Mouse (Mus musculus): ENCODE results near the gene Bsn.

Bsn gene

GRCm38 (mm10) chr9:108121170-108121969 lies 68.8 kb downstream of the Bsn start:
- no peak for DNase-seq

DNA sequence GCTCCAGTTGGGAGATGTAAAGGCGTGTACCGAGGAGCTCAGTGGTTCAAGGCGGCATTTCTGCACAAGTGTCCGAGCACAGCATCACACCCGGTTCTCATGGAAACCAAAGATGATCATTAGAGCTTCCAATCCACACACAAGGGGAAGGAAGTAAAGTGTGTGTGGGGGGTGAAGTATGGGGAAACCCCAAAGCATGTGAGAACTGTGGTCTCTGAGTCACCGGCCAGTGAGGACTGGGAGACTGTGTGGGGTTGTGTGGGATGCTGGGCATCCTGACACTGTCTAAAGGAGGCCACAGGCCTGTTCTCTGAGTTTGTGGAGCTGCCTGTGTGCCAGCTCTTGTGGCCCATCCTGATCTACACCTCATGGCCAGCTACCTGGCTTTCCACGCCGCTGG lies 69.5 kb downstream of the Bsn start:
- DNase-seq, result no peak

- DNase-seq, result peak in 1 of 2 experiments; percentile 60
These were observed 70.2 kb downstream of the Bsn start for GRCm38 (mm10) chr9:108119891-108120411.

- no peak for DNase-seq
These were observed 73.0 kb downstream of the Bsn start for GRCm38 (mm10) chr9:108117143-108117542.

GRCm38 (mm10) chr9:108115290-108116077 lies 74.7 kb downstream of the Bsn start:
- no peak for DNase-seq

DNA sequence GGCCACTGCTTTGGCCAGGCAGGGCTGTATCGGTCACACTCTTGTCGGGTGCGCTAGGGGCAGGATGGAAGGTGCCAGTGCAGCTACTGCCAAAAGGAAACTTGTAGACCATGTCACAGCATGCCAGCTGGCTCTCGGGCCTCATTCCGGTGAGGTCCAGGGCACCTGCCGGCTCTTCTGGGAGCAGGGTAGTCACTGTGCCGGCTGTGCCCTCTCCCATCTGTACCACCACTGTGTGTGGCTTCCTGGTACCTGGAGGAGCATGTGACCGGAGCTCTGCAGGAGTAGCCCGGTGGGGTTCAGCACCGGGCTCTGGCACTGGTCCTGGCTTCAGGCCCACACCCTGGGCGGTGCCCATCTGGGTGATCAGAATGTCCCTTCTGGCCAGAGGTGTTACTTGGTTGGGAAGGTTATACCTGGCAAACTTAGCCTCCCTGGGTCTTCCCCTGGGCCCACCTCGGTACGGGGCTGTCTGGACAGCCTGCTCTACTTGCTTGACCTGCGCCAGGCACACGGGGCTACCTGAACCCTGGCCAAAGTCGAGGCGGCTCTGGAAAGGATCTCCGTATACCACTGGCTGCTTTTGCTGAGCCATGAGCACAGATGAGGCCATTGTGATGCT lies 77.4 kb downstream of the Bsn start:
- peak; percentile 71 to 78 for DNase-seq

DNA sequence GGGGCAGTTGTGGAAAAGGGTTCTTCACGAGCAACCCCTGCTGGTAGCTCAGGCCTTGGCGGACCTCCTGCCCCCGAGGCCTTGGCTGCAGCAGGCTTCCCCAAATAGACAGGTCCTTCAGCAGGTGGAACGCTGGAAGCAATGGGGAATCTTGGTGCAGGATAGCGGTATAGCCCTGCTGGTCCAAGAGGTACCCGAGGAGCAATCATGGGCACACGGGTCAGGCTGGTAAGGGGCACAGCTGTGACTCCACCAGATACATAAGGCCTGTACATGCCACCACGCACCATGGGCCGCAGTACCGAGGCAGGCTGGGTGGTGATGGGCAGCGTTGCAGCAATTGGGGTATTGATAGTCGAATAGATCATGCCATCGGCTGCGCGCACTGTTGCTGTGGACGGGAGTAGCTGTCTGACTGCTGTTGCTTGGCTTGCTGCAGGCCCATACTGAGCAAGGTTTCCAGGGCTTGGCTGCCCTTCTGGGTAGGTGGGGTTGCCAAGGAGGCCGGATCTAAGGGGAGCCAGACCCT lies 78.5 kb downstream of the Bsn start:
- DNase-seq, result no peak

GRCm38 (mm10) chr9:108111101-108111592 lies 79.0 kb downstream of the Bsn start:
- DNase-seq, result no peak

DNA sequence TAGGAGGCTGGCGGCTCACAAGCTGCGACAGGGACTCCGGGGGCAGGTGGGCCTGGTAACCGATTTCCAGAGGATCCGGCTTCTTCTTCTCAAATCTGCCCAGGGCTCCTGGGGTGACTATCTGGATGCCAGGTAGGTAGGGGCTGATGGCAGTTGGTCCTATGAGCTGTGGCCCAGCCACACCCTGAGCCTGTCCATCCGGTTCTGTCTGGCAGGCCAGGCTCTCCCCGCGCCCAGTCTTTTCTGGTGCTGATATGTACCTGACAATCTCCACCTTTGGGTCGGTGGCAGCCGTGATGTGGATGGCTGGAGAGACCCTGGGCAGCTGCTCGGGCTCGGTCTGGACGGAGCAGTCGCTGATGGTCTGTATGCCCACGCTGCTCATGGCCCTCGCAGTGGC lies 80.0 kb downstream of the Bsn start:
- no peak for DNase-seq

DNA sequence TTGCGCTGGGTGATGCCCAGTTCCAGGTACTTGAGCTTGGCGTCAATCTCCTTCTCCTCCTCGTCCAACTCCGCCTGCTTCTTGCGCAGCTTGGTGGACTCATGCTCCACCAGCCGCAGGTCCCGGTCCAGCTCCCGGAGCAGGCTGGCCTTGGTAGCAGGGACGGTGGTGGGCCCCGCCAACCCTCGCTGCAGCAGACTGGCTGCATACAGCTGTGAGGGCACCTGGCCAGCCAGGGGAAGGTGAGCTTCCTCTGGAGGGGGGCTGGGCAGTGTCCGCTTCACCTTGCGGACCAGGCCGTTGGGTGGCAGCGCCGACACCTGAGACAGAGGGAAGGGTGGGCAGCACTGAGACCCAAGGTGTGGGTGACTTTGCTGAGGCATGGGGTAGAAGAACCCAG lies 82.3 kb downstream of the Bsn start:
- DNase-seq, result no peak

DNA sequence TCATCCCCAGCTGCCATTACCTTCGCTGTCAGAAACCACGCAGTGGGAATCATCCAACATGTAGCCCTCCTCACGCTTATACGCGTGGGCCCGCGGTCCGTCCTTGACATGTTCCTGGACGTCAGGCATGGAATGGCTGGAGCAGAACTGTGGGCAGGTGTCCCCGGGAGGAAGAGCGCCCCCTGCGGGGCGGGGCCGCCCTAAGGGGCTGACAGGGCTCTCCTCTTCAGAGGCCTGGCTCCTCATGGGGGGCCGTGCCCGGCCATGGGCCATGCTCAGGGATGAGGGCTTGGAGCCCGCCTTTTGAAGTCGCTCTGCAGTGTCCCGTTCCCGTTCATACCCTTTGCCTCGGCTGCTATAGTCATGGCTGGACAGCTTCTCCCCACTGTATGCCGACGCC lies 84.1 kb downstream of the Bsn start:
- no peak for DNase-seq

DNA sequence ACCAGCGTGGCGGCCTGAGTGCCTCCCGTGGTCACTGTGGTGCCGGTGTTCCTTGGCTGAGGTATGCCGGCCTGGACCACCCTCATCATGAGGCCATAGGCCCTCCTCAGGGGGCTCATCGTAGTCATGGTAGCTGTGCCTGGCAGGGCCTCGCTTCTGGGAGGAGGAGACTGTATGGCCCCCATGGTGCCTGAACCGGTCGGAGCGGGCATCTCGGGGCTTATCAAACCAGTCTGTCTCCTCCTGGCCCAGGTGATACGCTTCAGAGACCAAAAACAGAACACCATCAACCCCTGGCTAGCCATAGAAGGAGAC lies 84.7 kb downstream of the Bsn start:
- no peak for DNase-seq

- peak; percentile 62 to 64 for DNase-seq
These were observed 85.2 kb downstream of the Bsn start for GRCm38 (mm10) chr9:108104766-108105548.

GRCm38 (mm10) chr9:108099619-108100018 lies 90.6 kb downstream of the Bsn start:
- peak; percentile 70 to 71 for DNase-seq

GRCm38 (mm10) chr9:108095949-108096712 lies 94.1 kb downstream of the Bsn start:
- no peak for DNase-seq

- DNase-seq, result peak; percentile 82 to 83
These were observed 94.7 kb downstream of the Bsn start for GRCm38 (mm10) chr9:108095518-108095917.

GRCm38 (mm10) chr9:108094998-108095411 lies 95.2 kb downstream of the Bsn start:
- peak; percentile 41 to 51 for DNase-seq

DNA sequence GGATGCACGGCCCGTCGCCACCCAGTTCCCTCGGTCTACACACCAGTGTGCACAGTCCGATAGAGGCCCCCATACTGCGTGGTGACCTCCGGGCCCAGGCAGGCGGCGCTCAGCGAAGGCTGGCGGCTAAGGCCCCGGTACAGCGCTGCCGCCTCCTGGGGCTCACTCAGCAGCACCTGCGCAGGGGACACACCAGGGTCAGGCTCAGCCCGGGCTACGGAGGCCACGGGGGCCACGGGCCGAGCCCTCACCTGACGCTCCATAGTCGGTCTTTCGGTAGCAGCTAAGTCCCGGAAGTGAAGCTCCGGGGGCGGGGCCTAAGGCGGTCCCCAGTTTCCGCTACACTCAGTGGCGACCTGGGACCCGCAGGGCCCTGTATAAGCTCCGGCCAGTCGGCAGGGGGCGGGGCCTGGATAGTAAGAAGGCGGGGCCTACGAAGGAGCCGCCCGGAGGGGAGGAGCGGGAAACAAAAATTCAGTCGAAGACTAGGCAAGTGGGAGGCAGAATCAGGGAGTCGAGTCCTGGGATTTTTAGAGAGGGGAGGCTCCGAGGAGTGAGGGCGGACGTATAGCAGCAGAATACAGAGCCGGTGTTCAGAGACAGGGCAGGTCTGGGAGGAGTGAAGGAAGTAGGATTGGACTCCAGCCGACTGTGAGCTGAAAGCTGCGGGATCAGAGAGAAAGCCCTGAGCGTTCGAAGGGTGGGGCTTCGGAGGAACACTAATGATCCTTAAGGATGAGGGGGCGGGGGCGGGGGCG lies 95.8 kb downstream of the Bsn start, which contains the start of gene Apeh:
Gene Apeh, minus strand, starts transcription at position 423 of the 758 bp plus-strand sequence.
- DNase-seq, result peak; percentile 95

DNA sequence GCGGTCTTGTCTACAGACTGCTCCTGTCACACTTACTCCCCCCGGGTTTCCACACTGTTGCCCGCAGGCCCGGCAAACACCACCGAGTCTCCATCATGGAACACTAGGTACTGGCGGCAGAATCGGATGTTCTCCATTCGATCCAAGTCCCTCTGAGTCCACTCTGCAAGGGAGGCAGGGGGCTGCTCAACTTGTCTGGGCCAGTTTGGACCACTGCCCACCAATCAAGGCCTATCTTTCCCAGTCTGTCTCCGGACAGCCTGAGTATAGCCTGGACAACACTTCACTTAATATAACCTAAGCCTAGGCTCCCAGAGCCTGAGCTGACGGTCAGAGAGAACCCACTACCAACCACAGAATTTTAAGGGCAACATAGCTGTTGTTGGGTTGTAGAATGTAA lies 96.6 kb downstream of the Bsn start:
- peak in 1 of 2 experiments; percentile 61 for DNase-seq

DNA sequence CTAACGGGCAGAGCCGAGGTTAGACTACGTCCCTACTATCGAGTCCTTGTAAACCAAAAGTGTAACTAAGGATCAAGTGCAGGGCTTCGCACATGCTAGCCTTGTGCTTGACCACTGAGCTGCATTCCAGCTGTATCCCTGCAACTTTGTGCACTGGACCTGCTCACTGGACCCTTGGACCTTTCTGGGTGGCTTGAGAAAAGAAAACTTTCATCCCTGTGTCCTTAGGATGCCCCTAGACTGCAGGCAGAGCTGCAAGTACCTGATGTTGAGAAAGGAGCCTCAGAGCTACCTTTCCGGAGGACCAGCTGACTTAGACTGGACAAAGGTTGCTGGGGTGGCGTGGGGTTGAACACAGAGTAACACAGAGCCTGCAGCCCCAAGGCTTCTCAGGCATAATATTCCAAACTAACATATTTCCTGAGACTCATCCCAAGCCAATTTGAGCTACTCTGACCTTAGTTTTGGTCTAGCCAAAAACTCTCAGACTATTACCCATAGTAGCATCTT lies 99.5 kb downstream of the Bsn start:
- DNase-seq, result no peak
